Mouse (Mus musculus) embryonic facial prominence, embryonic 15.5 days (tissue): ENCODE measurements around the gene Fam167b. TPM values are rescaled to one million over a fixed set of nuclear protein-coding genes. Genes with fewer than 3 reads are reported as not detected.

Experiments used
- ATAC-seq: fragments of 200-750 bp; cut with Nextera tagmentation; 2 replicates; pipeline ENCODE4 v1.8.0; 2017; ENCODE audit warnings: low read depth, moderate TSS enrichment; ENCODE audit not compliant: insufficient number of reproducible peaks, low FRiP score, low TSS enrichment
- H3K27ac ChIP-seq: fragments of 300-500 bp; sonication (generic); replicated peaks from 2 replicates; pipeline ENCODE4 v1.5.1; 2015; ENCODE audit warnings: mild to moderate bottlenecking, inconsistent platforms
- H3K27me3 ChIP-seq: fragments of 300-500 bp; sonication (generic); 2 replicates; pipeline ENCODE4 v1.6.1; 2015; ENCODE audit warnings: inconsistent platforms
- H3K36me3 ChIP-seq: fragments of 300-500 bp; sonication (generic); 2 replicates; pipeline ENCODE4 v1.6.1; 2015; ENCODE audit warnings: mild to moderate bottlenecking, inconsistent platforms
- H3K4me1 ChIP-seq: fragments of 300-500 bp; sonication (generic); 2 replicates; pipeline ENCODE4 v1.6.1; 2015; ENCODE audit warnings: inconsistent platforms
- H3K4me2 ChIP-seq: fragments of 300-500 bp; sonication (generic); replicated peaks from 2 replicates; pipeline ENCODE4 v1.6.1; 2015; ENCODE audit warnings: mild to moderate bottlenecking, inconsistent platforms
- H3K4me3 ChIP-seq: fragments of 300-500 bp; sonication (generic); replicated peaks from 2 replicates; pipeline ENCODE4 v1.5.1; 2015; ENCODE audit warnings: mild to moderate bottlenecking, inconsistent platforms
- H3K9ac ChIP-seq: fragments of 300-500 bp; sonication (generic); 2 replicates; pipeline ENCODE4 v1.6.1; 2015; ENCODE audit warnings: inconsistent platforms
- H3K9me3 ChIP-seq: fragments of 300-500 bp; sonication (generic); replicated peaks from 2 replicates; pipeline ENCODE4 v1.6.1; 2016; ENCODE audit warnings: inconsistent platforms
- WGBS: fragments of 180-500 bp; shearing (Covaris S2); methylation state at CpG from one replicate; pipeline ENCODE4 v1.1.7; 2015; 5-methylcytosine and 5-hydroxymethylcytosine counted together
- polyA plus RNA-seq: library from polyadenylated mRNA; unstranded; fragments of >200 nt; fragmentation: Nextera tagmentation; extraction: Ambion mirVana; gene quantifications from 2 replicates; pipeline ENCODE4 v1.2.1, GENCODE M21; 2015

Gene Fam167b
- polyA plus RNA-seq, 1 experiment from 2014 or later: 6.7 TPM

GRCm38 (mm10) chr4:129600233-129601158, 22.1 kb upstream of the Fam167b start, which contains the start of the genes Eif3i and Tmem234:
Eif3i (minus strand) TSS chr4:129600648.
Tmem234 (plus strand) TSS chr4:129600668.
- Histone ChIP-seq H3K36me3 (peaks cover 64% of the 10 kb centered on the region), H3K4me1 (peaks cover 34% of the 10 kb centered on the region)
- under 1% methylated on average over 69 of the region's 74 CpGs for WGBS

GRCm38 (mm10) chr4:129588865-129589264, 10.5 kb upstream of the Fam167b start:
- 82% methylated on average over 4 of the region's 4 CpGs for WGBS
- peaks cover 35% of the 10 kb centered on the region for H3K36me3 ChIP-seq
- no peak overlapping the region for H3K4me3 ChIP-seq
- no peaks in the 10 kb centered on the region for H3K27me3 ChIP-seq
- no peaks in the 10 kb centered on the region for H3K9me3 ChIP-seq
- H3K4me1 ChIP-seq: peaks cover 8% of the 10 kb centered on the region; the same call in 1 of the 2 replicates
- no peak overlapping the region for H3K9ac ChIP-seq
- no peak overlapping the region for H3K4me2 ChIP-seq
- ATAC-seq: no peak
- H3K27ac ChIP-seq: no peak overlapping the region

More at GRCm38 (mm10) chr4:129600233-129601158, 22.1 kb upstream of the Fam167b start, which contains the start of the genes Eif3i and Tmem234:
- Histone ChIP-seq H3K4me2 (peak within 1 kb of the TSS; percentile 77), H3K4me3 (peak within 1 kb of the TSS; percentile 99), H3K27me3 (no peaks in the 10 kb centered on the region), H3K9ac (peak within 1 kb of the TSS; percentile 94), H3K27ac (peak within 1 kb of the TSS; percentile 73), H3K9me3 (no peaks in the 10 kb centered on the region)
- ATAC-seq: peak; percentile 86

GRCm38 (mm10) chr4:129586943-129587342, 8.6 kb upstream of the Fam167b start:
- Histone ChIP-seq H3K4me2 (no peak overlapping the region), H3K36me3 (peaks cover 18% of the 10 kb centered on the region), H3K27me3 (no peaks in the 10 kb centered on the region), H3K9me3 (no peaks in the 10 kb centered on the region), H3K4me3 (no peak overlapping the region), H3K9ac (no peak overlapping the region), H3K27ac (no peak overlapping the region), H3K4me1 (peaks cover 8% of the 10 kb centered on the region; the same call in 1 of the 2 replicates)
- WGBS: 56% methylated on average over 1 of the region's 1 CpGs
- no peak for ATAC-seq

- ATAC-seq: no peak
- H3K36me3 ChIP-seq: peaks cover 6% of the 10 kb centered on the region
- 69% methylated on average over 9 of the region's 9 CpGs for WGBS
- no peaks in the 10 kb centered on the region for H3K9me3 ChIP-seq
- H3K4me3 ChIP-seq: peak overlapping the region; percentile 50; the same call in 1 of the 2 replicates
- H3K27me3 ChIP-seq: no peaks in the 10 kb centered on the region
- H3K27ac ChIP-seq: 0 out of 2 replicates have a peak overlapping the region, but pooled peaks have one; percentile 58
- no peak overlapping the region for H3K9ac ChIP-seq
- H3K4me2 ChIP-seq: peak overlapping the region; percentile 72
- peaks cover 8% of the 10 kb centered on the region; the same call in 1 of the 2 replicates for H3K4me1 ChIP-seq
Observed at GRCm38 (mm10) chr4:129585773-129586172, 7.4 kb upstream of the Fam167b start.

- H3K9ac ChIP-seq: peak overlapping the region; percentile 33
- no peaks in the 10 kb centered on the region for H3K27me3 ChIP-seq
- under 1% methylated on average over 36 of the region's 36 CpGs for WGBS
- no peaks in the 10 kb centered on the region for H3K36me3 ChIP-seq
- H3K4me2 ChIP-seq: peak overlapping the region; percentile 72
- H3K4me3 ChIP-seq: peak overlapping the region; percentile 50
- no peaks in the 10 kb centered on the region for H3K9me3 ChIP-seq
- H3K4me1 ChIP-seq: peaks cover 8% of the 10 kb centered on the region; the same call in 1 of the 2 replicates
- peak overlapping the region; percentile 58; the same call in 1 of the 2 replicates for H3K27ac ChIP-seq
- peak; percentile 64 for ATAC-seq
Observed at GRCm38 (mm10) chr4:129584884-129585608, 6.7 kb upstream of the Fam167b start.

GRCm38 (mm10) chr4:129584370-129584769, 6.0 kb upstream of the Fam167b start:
- peaks cover 8% of the 10 kb centered on the region; the same call in 1 of the 2 replicates for H3K4me1 ChIP-seq
- H3K4me2 ChIP-seq: peak overlapping the region; percentile 72
- peak overlapping the region; percentile 50 for H3K4me3 ChIP-seq
- no peak for ATAC-seq
- no peaks in the 10 kb centered on the region for H3K27me3 ChIP-seq
- no peaks in the 10 kb centered on the region for H3K9me3 ChIP-seq
- peak overlapping the region; percentile 58; the same call in 1 of the 2 replicates for H3K27ac ChIP-seq
- no peak overlapping the region for H3K9ac ChIP-seq
- WGBS: 71% methylated on average over 1 of the region's 1 CpGs
- no peaks in the 10 kb centered on the region for H3K36me3 ChIP-seq

GRCm38 (mm10) chr4:129582251-129582650, 3.9 kb upstream of the Fam167b start:
- ATAC-seq: no peak
- Histone ChIP-seq H3K27ac (no peak overlapping the region), H3K4me1 (peaks cover 8% of the 10 kb centered on the region; the same call in 1 of the 2 replicates), H3K36me3 (no peaks in the 10 kb centered on the region), H3K27me3 (no peaks in the 10 kb centered on the region), H3K4me3 (no peak overlapping the region), H3K9ac (no peak overlapping the region), H3K4me2 (no peak overlapping the region), H3K9me3 (no peaks in the 10 kb centered on the region)
- 73% methylated on average over 1 of the region's 1 CpGs for WGBS

GRCm38 (mm10) chr4:129580347-129580746, 2.0 kb upstream of the Fam167b start:
- Histone ChIP-seq H3K9me3 (no peaks in the 10 kb centered on the region), H3K9ac (no peak overlapping the region), H3K4me3 (no peak overlapping the region), H3K4me1 (peaks cover 8% of the 10 kb centered on the region; the same call in 1 of the 2 replicates), H3K27me3 (no peaks in the 10 kb centered on the region), H3K36me3 (no peaks in the 10 kb centered on the region), H3K4me2 (no peak overlapping the region), H3K27ac (no peak overlapping the region)
- no peak for ATAC-seq
- WGBS: 54% methylated on average over 7 of the region's 7 CpGs

- no peaks in the 10 kb centered on the region for H3K27me3 ChIP-seq
- no peak overlapping the region for H3K4me3 ChIP-seq
- no peaks in the 10 kb centered on the region for H3K9me3 ChIP-seq
- no peak for ATAC-seq
- H3K4me1 ChIP-seq: no peaks in the 10 kb centered on the region
- WGBS: 79% methylated on average over 7 of the region's 7 CpGs
- no peak overlapping the region for H3K27ac ChIP-seq
- H3K36me3 ChIP-seq: no peaks in the 10 kb centered on the region
- H3K4me2 ChIP-seq: no peak overlapping the region
- no peak overlapping the region for H3K9ac ChIP-seq
Observed at GRCm38 (mm10) chr4:129577688-129578087, 661 bp downstream of the Fam167b start.

- no peaks in the 10 kb centered on the region for H3K4me1 ChIP-seq
- H3K27me3 ChIP-seq: no peaks in the 10 kb centered on the region
- no peaks in the 10 kb centered on the region for H3K36me3 ChIP-seq
- 28% methylated on average over 21 of the region's 21 CpGs for WGBS
- H3K27ac ChIP-seq: no peak overlapping the region
- H3K4me2 ChIP-seq: peak overlapping the region; percentile 6; the same call in 1 of the 2 replicates
- H3K4me3 ChIP-seq: no peak overlapping the region
- no peak overlapping the region for H3K9ac ChIP-seq
- H3K9me3 ChIP-seq: no peaks in the 10 kb centered on the region
- ATAC-seq: no peak
Observed at GRCm38 (mm10) chr4:129576863-129577491, 1.4 kb downstream of the Fam167b start.
